Mouse (Mus musculus): ENCODE data around the gene Rell1. TPM values are rescaled to one million over a fixed set of nuclear protein-coding genes. Genes with fewer than 3 reads are reported as not detected.

The Rell1 gene
- polyA plus RNA-seq, 1 experiment from 2014 or later: 18.0 TPM

DNA sequence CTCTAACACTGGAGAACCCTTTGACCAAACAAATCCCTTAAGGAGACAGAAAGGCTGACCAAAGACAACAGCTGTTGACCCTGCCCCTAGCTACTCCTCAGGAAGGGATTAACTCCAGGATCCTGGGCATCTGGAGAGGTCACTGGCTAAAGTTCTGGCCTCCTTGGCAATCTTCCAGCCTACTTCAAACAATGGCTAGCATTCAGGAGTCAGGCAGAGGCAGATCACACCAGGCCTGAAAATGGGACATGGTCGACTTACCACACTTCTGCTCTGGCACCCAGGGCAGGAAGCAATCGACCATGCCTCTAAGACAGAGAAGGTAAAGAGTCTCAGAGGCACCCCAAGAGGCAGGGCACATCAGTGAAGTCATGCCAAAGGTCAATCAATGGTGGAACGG lies 19.5 kb downstream of the Rell1 start:
- no peak for ATAC-seq (ENCODE audit: low FRiP score, low read depth)
- WGBS: 28% methylated on average over 3 of the region's 3 CpGs

GRCm38 (mm10) chr5:63947526-63947925 lies 21.2 kb downstream of the Rell1 start:
- no peaks in the 10 kb centered on the region for H3K9me3 ChIP-seq
- ATAC-seq (ENCODE audit: low FRiP score, low read depth): no peak
- H3K4me3 ChIP-seq: no peak overlapping the region
- H3K9ac ChIP-seq: no peak overlapping the region
- no peaks in the 10 kb centered on the region for H3K27me3 ChIP-seq
- 75% methylated on average over 8 of the region's 8 CpGs for WGBS
- H3K4me2 ChIP-seq (replicated peaks): no peak overlapping the region
- no peak overlapping the region for H3K27ac ChIP-seq
- H3K36me3 ChIP-seq: no peaks in the 10 kb centered on the region
- H3K4me1 ChIP-seq: peaks cover 17% of the 10 kb centered on the region

More for the DNA sequence above, 19.5 kb downstream of the Rell1 start:
- Histone ChIP-seq H3K9me3 (no peaks in the 10 kb centered on the region), H3K4me1 (peaks cover 17% of the 10 kb centered on the region), H3K4me3 (no peak overlapping the region), H3K27ac (no peak overlapping the region), H3K36me3 (no peaks in the 10 kb centered on the region), H3K4me2 (replicated peaks) (no peak overlapping the region), H3K27me3 (no peaks in the 10 kb centered on the region), H3K9ac (no peak overlapping the region)

- 90% methylated on average over 9 of the region's 9 CpGs for WGBS
- Histone ChIP-seq H3K4me1 (0 out of 2 replicates have a peak, but pooled peaks cover 5% of the 10 kb centered on the region), H3K4me2 (replicated peaks) (no peak overlapping the region), H3K9ac (no peak overlapping the region), H3K4me3 (no peak overlapping the region), H3K27ac (no peak overlapping the region), H3K27me3 (no peaks in the 10 kb centered on the region), H3K9me3 (no peaks in the 10 kb centered on the region), H3K36me3 (no peaks in the 10 kb centered on the region)
- ATAC-seq (ENCODE audit: low FRiP score, low read depth): no peak
Measured at GRCm38 (mm10) chr5:63943291-63943690, 25.4 kb downstream of the Rell1 start.

DNA sequence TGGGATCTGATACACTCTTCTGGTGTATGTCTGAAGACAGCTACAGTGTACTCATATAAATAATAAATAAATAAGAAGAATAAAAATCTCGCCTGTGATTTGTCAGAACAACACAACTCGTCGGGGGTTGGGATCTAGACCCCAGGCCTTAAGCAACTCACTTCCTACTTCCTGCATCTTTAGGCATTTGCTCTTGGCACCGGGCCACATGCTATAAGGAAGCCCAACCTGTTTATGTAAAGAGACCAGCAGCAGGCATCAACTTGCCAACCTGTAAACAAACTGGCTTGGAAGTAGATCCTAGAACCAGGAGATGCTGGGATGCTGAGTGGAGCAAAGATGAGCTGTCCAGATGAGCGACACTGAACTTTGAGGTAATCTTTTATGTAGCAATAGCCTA lies 26.8 kb downstream of the Rell1 start:
- H3K4me3 ChIP-seq: no peak overlapping the region
- H3K4me2 ChIP-seq (replicated peaks): no peak overlapping the region
- no peaks in the 10 kb centered on the region for H3K27me3 ChIP-seq
- H3K27ac ChIP-seq: no peak overlapping the region
- H3K9ac ChIP-seq: no peak overlapping the region
- no peaks in the 10 kb centered on the region for H3K36me3 ChIP-seq
- ATAC-seq (ENCODE audit: low FRiP score, low read depth): no peak
- 66% methylated on average over 5 of the region's 5 CpGs for WGBS
- no peaks in the 10 kb centered on the region for H3K9me3 ChIP-seq
- 0 out of 2 replicates have a peak, but pooled peaks cover 4% of the 10 kb centered on the region for H3K4me1 ChIP-seq

DNA sequence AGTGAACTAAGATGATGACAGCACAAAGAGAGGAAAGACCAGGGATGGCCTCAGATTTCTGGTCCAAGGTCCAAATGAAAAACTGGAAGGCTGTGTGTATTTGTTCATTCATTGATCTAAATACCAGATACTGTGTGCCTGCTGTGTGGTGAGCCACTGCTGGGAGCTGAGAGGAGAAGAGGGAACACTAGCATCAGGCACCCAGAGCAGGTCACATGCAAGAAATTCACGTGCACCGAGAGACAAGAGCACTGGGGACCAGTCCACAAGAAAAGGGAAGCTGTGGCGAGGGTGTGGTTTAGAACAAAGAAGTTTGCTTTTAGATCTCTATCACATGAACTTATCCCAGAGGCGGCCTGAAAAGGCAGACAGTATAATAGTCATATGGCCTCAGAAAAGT lies 30.1 kb downstream of the Rell1 start:
- WGBS: 80% methylated on average over 4 of the region's 4 CpGs
- ATAC-seq (ENCODE audit: low FRiP score, low read depth): no peak

DNA sequence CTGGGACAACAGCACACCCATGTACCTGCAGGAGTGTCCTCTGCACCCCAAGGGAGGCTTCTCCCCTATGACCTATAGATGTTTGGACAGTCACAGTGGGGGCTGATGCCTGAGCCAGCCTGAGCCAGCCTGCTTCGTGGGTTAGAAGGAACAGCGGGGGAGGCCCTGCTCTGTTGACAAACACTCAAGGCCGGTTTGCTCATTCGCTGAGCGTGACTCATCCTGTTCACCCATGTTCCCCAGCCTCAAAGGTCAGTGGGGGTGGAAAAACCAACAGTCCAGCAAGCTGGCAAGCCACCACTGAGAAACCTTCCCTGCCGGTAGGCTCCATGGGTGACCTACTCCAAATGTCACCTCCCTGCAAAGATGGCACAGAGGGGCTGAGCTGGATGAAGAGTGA lies 32.0 kb downstream of the Rell1 start:
- Histone ChIP-seq H3K4me3 (no peak overlapping the region), H3K4me2 (replicated peaks) (no peak overlapping the region), H3K36me3 (peaks cover 8% of the 10 kb centered on the region; the same call in 1 of the 2 replicates), H3K27me3 (no peaks in the 10 kb centered on the region), H3K27ac (no peak overlapping the region), H3K4me1 (peaks cover 7% of the 10 kb centered on the region), H3K9ac (no peak overlapping the region), H3K9me3 (no peaks in the 10 kb centered on the region)
- 79% methylated on average over 6 of the region's 6 CpGs for WGBS
- no peak for ATAC-seq (ENCODE audit: low FRiP score, low read depth)

More for the DNA sequence above, 30.1 kb downstream of the Rell1 start:
- Histone ChIP-seq H3K9me3 (no peaks in the 10 kb centered on the region), H3K36me3 (peaks cover 8% of the 10 kb centered on the region; the same call in 1 of the 2 replicates), H3K4me3 (no peak overlapping the region), H3K27me3 (no peaks in the 10 kb centered on the region), H3K27ac (no peak overlapping the region), H3K4me2 (replicated peaks) (no peak overlapping the region), H3K4me1 (0 out of 2 replicates have a peak, but pooled peaks cover 4% of the 10 kb centered on the region), H3K9ac (no peak overlapping the region)

GRCm38 (mm10) chr5:63935581-63935980 lies 33.1 kb downstream of the Rell1 start:
- WGBS: 88% methylated on average over 6 of the region's 6 CpGs
- H3K4me3 ChIP-seq: no peak overlapping the region
- no peaks in the 10 kb centered on the region for H3K9me3 ChIP-seq
- peaks cover 7% of the 10 kb centered on the region for H3K4me1 ChIP-seq
- H3K36me3 ChIP-seq: peaks cover 8% of the 10 kb centered on the region; the same call in 1 of the 2 replicates
- H3K27me3 ChIP-seq: no peaks in the 10 kb centered on the region
- H3K4me2 ChIP-seq (replicated peaks): no peak overlapping the region
- H3K27ac ChIP-seq: no peak overlapping the region
- no peak overlapping the region for H3K9ac ChIP-seq
- no peak for ATAC-seq (ENCODE audit: low FRiP score, low read depth)

GRCm38 (mm10) chr5:63932829-63933228 lies 35.9 kb downstream of the Rell1 start:
- H3K9ac ChIP-seq: no peak overlapping the region
- H3K36me3 ChIP-seq: peaks cover 23% of the 10 kb centered on the region
- H3K4me3 ChIP-seq: no peak overlapping the region
- 0 out of 2 replicates have a peak overlapping the region, but pooled peaks have one; percentile 7 for H3K4me2 ChIP-seq (replicated peaks)
- H3K27me3 ChIP-seq: no peaks in the 10 kb centered on the region
- peak; percentile 48; the same call in 1 of the 2 replicates for ATAC-seq (ENCODE audit: low FRiP score, low read depth)
- peaks cover 7% of the 10 kb centered on the region for H3K4me1 ChIP-seq
- no peak overlapping the region for H3K27ac ChIP-seq
- 45% methylated on average over 10 of the region's 10 CpGs for WGBS
- no peaks in the 10 kb centered on the region for H3K9me3 ChIP-seq

GRCm38 (mm10) chr5:63930824-63931358 lies 37.8 kb downstream of the Rell1 start:
- Histone ChIP-seq H3K27me3 (no peaks in the 10 kb centered on the region), H3K4me2 (replicated peaks) (no peak overlapping the region), H3K9ac (no peak overlapping the region), H3K4me3 (no peak overlapping the region), H3K4me1 (peaks cover 14% of the 10 kb centered on the region), H3K9me3 (no peaks in the 10 kb centered on the region), H3K36me3 (peaks cover 31% of the 10 kb centered on the region), H3K27ac (no peak overlapping the region)
- no peak for ATAC-seq (ENCODE audit: low FRiP score, low read depth)
- whole genome bisulfite sequencing: 77% methylated on average over 4 of the region's 4 CpGs

DNA sequence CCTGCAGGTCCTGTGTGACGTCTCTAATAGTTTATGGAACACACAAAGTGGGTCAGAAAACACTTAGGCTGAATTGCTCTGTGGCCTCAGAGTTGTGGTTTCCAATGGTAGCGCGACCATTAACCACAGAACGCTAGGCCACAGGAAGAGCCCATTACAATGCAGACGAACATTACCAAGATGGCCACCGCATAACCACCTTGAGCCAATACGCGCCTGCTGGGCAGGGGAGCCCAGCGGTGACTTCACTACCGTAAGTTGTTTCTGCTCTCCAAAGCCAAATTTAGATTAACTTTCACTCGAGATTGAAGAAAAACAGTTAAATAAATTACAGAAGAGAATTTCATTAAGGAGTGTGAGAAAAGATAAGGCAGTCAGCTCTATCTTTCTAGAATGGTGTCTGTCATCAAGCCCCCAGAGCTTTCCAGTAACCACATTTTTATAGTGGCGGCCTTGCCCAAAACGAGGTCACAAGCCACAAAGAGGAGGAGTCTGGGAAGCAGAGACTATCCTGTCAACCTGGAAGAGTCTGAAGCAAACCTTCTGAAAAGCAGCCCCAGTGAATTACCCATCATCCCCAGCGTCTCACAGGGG lies 43.6 kb downstream of the Rell1 start:
- WGBS: 87% methylated on average over 14 of the region's 14 CpGs
- H3K4me3 ChIP-seq: no peak overlapping the region
- H3K27me3 ChIP-seq: no peaks in the 10 kb centered on the region
- H3K4me2 ChIP-seq (replicated peaks): no peak overlapping the region
- H3K27ac ChIP-seq: no peak overlapping the region
- peaks cover 38% of the 10 kb centered on the region for H3K36me3 ChIP-seq
- ATAC-seq (ENCODE audit: low FRiP score, low read depth): no peak
- H3K9ac ChIP-seq: no peak overlapping the region
- H3K4me1 ChIP-seq: 0 out of 2 replicates have a peak, but pooled peaks cover 6% of the 10 kb centered on the region
- H3K9me3 ChIP-seq: no peaks in the 10 kb centered on the region

GRCm38 (mm10) chr5:63923305-63924025 lies 45.2 kb downstream of the Rell1 start:
- Histone ChIP-seq H3K9ac (no peak overlapping the region), H3K4me1 (0 out of 2 replicates have a peak, but pooled peaks cover 6% of the 10 kb centered on the region), H3K36me3 (peaks cover 30% of the 10 kb centered on the region), H3K4me2 (replicated peaks) (no peak overlapping the region), H3K9me3 (no peaks in the 10 kb centered on the region), H3K27ac (no peak overlapping the region), H3K4me3 (no peak overlapping the region), H3K27me3 (no peaks in the 10 kb centered on the region)
- WGBS: 74% methylated on average over 13 of the region's 13 CpGs
- ATAC-seq (ENCODE audit: low FRiP score, low read depth): no peak

GRCm38 (mm10) chr5:63918201-63918600 lies 50.5 kb downstream of the Rell1 start:
- no peak for ATAC-seq (ENCODE audit: low FRiP score, low read depth)
- H3K27ac ChIP-seq: no peak overlapping the region
- 75% methylated on average over 4 of the region's 4 CpGs for WGBS

More at GRCm38 (mm10) chr5:63918201-63918600, 50.5 kb downstream of the Rell1 start:
- H3K9me3 ChIP-seq: no peaks in the 10 kb centered on the region
- H3K4me2 ChIP-seq (replicated peaks): no peak overlapping the region
- 0 out of 2 replicates have a peak, but pooled peaks cover 4% of the 10 kb centered on the region for H3K4me1 ChIP-seq
- no peaks in the 10 kb centered on the region for H3K36me3 ChIP-seq
- H3K4me3 ChIP-seq: no peak overlapping the region
- H3K9ac ChIP-seq: no peak overlapping the region
- H3K27me3 ChIP-seq: no peaks in the 10 kb centered on the region
